Mouse (Mus musculus) CH12.LX (cell line): Measurements from ENCODE around the gene Atp5b. TPM values are rescaled to one million over a fixed set of nuclear protein-coding genes. Genes with fewer than 3 reads are reported as not detected.
A peak's percentile ranks its signal among the peaks of the same experiment; 100 is the strongest.

Experiments used
- DNase-seq: peaks from one replicate; pipeline ENCODE4 v3.0.0-alpha.2; 2013; ENCODE audit errors: extremely low read depth
- H3K27ac ChIP-seq: 2 replicates; pipeline ENCODE4 v1.5.1; 2012; ENCODE audit warnings: low read depth, mild to moderate bottlenecking, control low read depth, moderate library complexity; ENCODE audit not compliant: insufficient read depth
- H3K27me3 ChIP-seq: replicated peaks from 2 replicates; pipeline ENCODE3; 2012; ENCODE audit warnings: inconsistent platforms
- H3K36me3 ChIP-seq, 2 experiments: replicated peaks in 1 of 2; 2 replicates each; pipeline versions ENCODE3 to v1.6.1; 2012; ENCODE audit warnings: inconsistent platforms in 1 of 2, low read length in 1 of 2, mild to moderate bottlenecking in 1 of 2, mixed read lengths in 1 of 2, moderate library complexity in 1 of 2; ENCODE audit not compliant: control insufficient read depth in 1 of 2, insufficient read depth in 1 of 2
- H3K4me1 ChIP-seq, 2 experiments: 2 replicates each; pipeline ENCODE4 v1.6.1; 2012; ENCODE audit warnings: inconsistent platforms in 1 of 2, moderate library complexity in 1 of 2; ENCODE audit not compliant: insufficient read depth in 2 of 2, control insufficient read depth in 1 of 2
- H3K4me2 ChIP-seq: 2 replicates; pipeline ENCODE4 v1.6.1; 2012; ENCODE audit warnings: low read depth, mild to moderate bottlenecking, control low read depth; ENCODE audit not compliant: poor library complexity, insufficient read depth, severe bottlenecking
- H3K4me3 ChIP-seq, 3 experiments: fragments of 150-350 bp in 1 of 3; sonication (generic) in 1 of 3; replicated peaks in 1 of 3; 2 replicates each; pipeline versions ENCODE3 to v1.5.1; 2011 to 2012; ENCODE audit warnings: low read depth in 2 of 3, low read length in 2 of 3, mild to moderate bottlenecking in 2 of 3, moderate library complexity in 2 of 3, control low read depth in 1 of 3, improper control_type of control experiment in 1 of 3, inconsistent platforms in 1 of 3, mixed read lengths in 1 of 3; ENCODE audit not compliant: poor library complexity in 1 of 3
- H3K79me2 ChIP-seq: replicated peaks from 2 replicates; pipeline ENCODE4 v1.6.1; 2012; ENCODE audit warnings: mild to moderate bottlenecking, moderate library complexity; ENCODE audit not compliant: control insufficient read depth, poor library complexity, insufficient read depth, severe bottlenecking; ENCODE audit errors: extremely low read depth
- H3K9ac ChIP-seq: 2 replicates; pipeline ENCODE4 v1.6.1; 2012; ENCODE audit warnings: low read depth, mild to moderate bottlenecking, control low read depth, moderate library complexity; ENCODE audit not compliant: insufficient read depth
- H3K9me3 ChIP-seq: replicated peaks from 2 replicates; pipeline ENCODE3; 2012; ENCODE audit warnings: low read length, inconsistent platforms, mixed read lengths
- BHLHE40 ChIP-seq: IDR thresholded peaks from 2 replicates; pipeline ENCODE4 v1.6.1; 2011; ENCODE audit warnings: mild to moderate bottlenecking, low read depth, low read length, improper control_type of control experiment
- CHD1 ChIP-seq: IDR thresholded peaks from 2 replicates; pipeline ENCODE4 v1.6.1; 2012; ENCODE audit warnings: low read depth, low read length, improper control_type of control experiment, inconsistent platforms
- CHD2 ChIP-seq: IDR thresholded peaks from 2 replicates; pipeline ENCODE4 v1.6.1; 2011; ENCODE audit warnings: low read length, improper control_type of control experiment
- CTCF ChIP-seq, 2 experiments: IDR thresholded peaks in 1 of 2; conservative IDR thresholded peaks in 1 of 2; 2 replicates each; pipeline ENCODE4 v1.5.1; 2011 to 2012; ENCODE audit warnings: low read depth in 2 of 2, low read length in 2 of 2, improper control_type of control experiment in 1 of 2, inconsistent platforms in 1 of 2, mild to moderate bottlenecking in 1 of 2, moderate library complexity in 1 of 2
- E2F4 ChIP-seq: IDR thresholded peaks from 2 replicates; pipeline ENCODE4 v1.6.1; 2011; ENCODE audit warnings: low read depth, low read length, improper control_type of control experiment; ENCODE audit not compliant: insufficient replicate concordance
- ELF1 ChIP-seq: IDR thresholded peaks from 2 replicates; pipeline ENCODE4 v1.6.1; 2014; ENCODE audit warnings: low read depth, mild to moderate bottlenecking, inconsistent platforms, low read length, improper control_type of control experiment
- EP300 ChIP-seq: IDR thresholded peaks from 2 replicates; pipeline ENCODE4 v1.6.1; 2011; ENCODE audit warnings: low read length, improper control_type of control experiment
- ETS1 ChIP-seq: conservative IDR thresholded peaks from 2 replicates; pipeline ENCODE4 v1.6.1; 2012; ENCODE audit warnings: low read depth, mild to moderate bottlenecking, inconsistent platforms, low read length, improper control_type of control experiment, moderate library complexity
- GABPA ChIP-seq: IDR thresholded peaks from 2 replicates; pipeline ENCODE4 v1.6.1; 2012; ENCODE audit warnings: low read depth, low read length, improper control_type of control experiment, inconsistent platforms; ENCODE audit not compliant: insufficient replicate concordance
- HCFC1 ChIP-seq: IDR thresholded peaks from 2 replicates; pipeline ENCODE4 v1.6.1; 2012; ENCODE audit warnings: low read depth, mild to moderate bottlenecking, inconsistent platforms, low read length, improper control_type of control experiment
- IRF4 ChIP-seq: IDR thresholded peaks from 2 replicates; pipeline ENCODE4 v1.6.1; 2014; ENCODE audit warnings: low read depth, mild to moderate bottlenecking, inconsistent platforms, low read length, improper control_type of control experiment
- JUN ChIP-seq: IDR thresholded peaks from 2 replicates; pipeline ENCODE4 v1.6.1; 2011; ENCODE audit warnings: low read depth, mild to moderate bottlenecking, low read length, improper control_type of control experiment, moderate library complexity; ENCODE audit not compliant: insufficient read depth
- JUND ChIP-seq: conservative IDR thresholded peaks from 2 replicates; pipeline ENCODE4 v1.6.1; 2011; ENCODE audit warnings: low read depth, low read length, improper control_type of control experiment
- KAT2A ChIP-seq: IDR thresholded peaks from 2 replicates; pipeline ENCODE4 v1.6.1; 2012; ENCODE audit warnings: low read length, improper control_type of control experiment, inconsistent platforms; ENCODE audit not compliant: insufficient replicate concordance
- MAFK ChIP-seq: IDR thresholded peaks from 2 replicates; pipeline ENCODE4 v1.6.1; 2011; ENCODE audit warnings: low read length, improper control_type of control experiment; ENCODE audit not compliant: insufficient replicate concordance
- MAX ChIP-seq: IDR thresholded peaks from 2 replicates; pipeline ENCODE4 v1.6.1; 2011; ENCODE audit warnings: low read length, improper control_type of control experiment
- MAZ ChIP-seq: IDR thresholded peaks from 2 replicates; pipeline ENCODE4 v1.6.1; 2012; ENCODE audit warnings: low read depth, mild to moderate bottlenecking, inconsistent platforms, low read length, improper control_type of control experiment, moderate library complexity
- MEF2A ChIP-seq: IDR thresholded peaks from 2 replicates; pipeline ENCODE4 v1.6.1; 2014; ENCODE audit warnings: low read depth, mild to moderate bottlenecking, inconsistent platforms, low read length, improper control_type of control experiment, borderline replicate concordance
- MXI1 ChIP-seq: IDR thresholded peaks from 2 replicates; pipeline ENCODE4 v1.6.1; 2011; ENCODE audit warnings: mild to moderate bottlenecking, low read depth, low read length, improper control_type of control experiment
- MYC ChIP-seq: IDR thresholded peaks from 2 replicates; pipeline ENCODE4 v1.6.1; 2011; ENCODE audit warnings: low read depth, mild to moderate bottlenecking, improper control_type of control experiment, low read length
- NELFE ChIP-seq: IDR thresholded peaks from 2 replicates; pipeline ENCODE4 v1.6.1; 2011; ENCODE audit warnings: low read depth, low read length, improper control_type of control experiment
- NRF1 ChIP-seq: IDR thresholded peaks from 2 replicates; pipeline ENCODE4 v1.6.1; 2014; ENCODE audit warnings: low read depth, mild to moderate bottlenecking, inconsistent platforms, low read length, improper control_type of control experiment, moderate library complexity
- PAX5 ChIP-seq: IDR thresholded peaks from 2 replicates; pipeline ENCODE4 v1.6.1; 2012; ENCODE audit warnings: low read length, inconsistent platforms, mixed read lengths
- POLR2A ChIP-seq: IDR thresholded peaks from 2 replicates; pipeline ENCODE4 v1.6.1; 2011; ENCODE audit warnings: low read depth, mild to moderate bottlenecking, improper control_type of control experiment, low read length
- POLR2AphosphoS2 ChIP-seq: IDR thresholded peaks from 2 replicates; pipeline ENCODE4 v1.6.1; 2011; ENCODE audit warnings: low read depth, low read length, improper control_type of control experiment
- RAD21 ChIP-seq: IDR thresholded peaks from 2 replicates; pipeline ENCODE4 v1.6.1; 2011; ENCODE audit warnings: low read depth, mild to moderate bottlenecking, low read length, improper control_type of control experiment, moderate library complexity
- RCOR1 ChIP-seq: conservative IDR thresholded peaks from 2 replicates; pipeline ENCODE4 v1.6.1; 2012; ENCODE audit warnings: low read depth, mild to moderate bottlenecking, inconsistent platforms, low read length, improper control_type of control experiment
- SIN3A ChIP-seq: IDR thresholded peaks from 2 replicates; pipeline ENCODE4 v1.6.1; 2012; ENCODE audit warnings: low read length, improper control_type of control experiment, inconsistent platforms
- SMC3 ChIP-seq: IDR thresholded peaks from 2 replicates; pipeline ENCODE4 v1.6.1; 2011; ENCODE audit warnings: low read depth, low read length, improper control_type of control experiment
- TBP ChIP-seq: conservative IDR thresholded peaks from 2 replicates; pipeline ENCODE4 v1.6.1; 2011; ENCODE audit warnings: low read depth, low read length, improper control_type of control experiment
- TCF12 ChIP-seq: IDR thresholded peaks from 2 replicates; pipeline ENCODE4 v1.6.1; 2014; ENCODE audit warnings: low read depth, mild to moderate bottlenecking, inconsistent platforms, low read length, improper control_type of control experiment
- UBTF ChIP-seq: IDR thresholded peaks from 2 replicates; pipeline ENCODE4 v1.6.1; 2012; ENCODE audit warnings: low read depth, mild to moderate bottlenecking, inconsistent platforms, low read length, improper control_type of control experiment, moderate library complexity
- USF1 ChIP-seq: IDR thresholded peaks from 2 replicates; pipeline ENCODE4 v1.6.1; 2014; ENCODE audit warnings: low read depth, mild to moderate bottlenecking, inconsistent platforms, low read length, improper control_type of control experiment
- USF2 ChIP-seq: conservative IDR thresholded peaks from 2 replicates; pipeline ENCODE4 v1.6.1; 2011; ENCODE audit warnings: low read depth, low read length, improper control_type of control experiment
- ZC3H11A ChIP-seq: IDR thresholded peaks from 2 replicates; pipeline ENCODE4 v1.6.1; 2012; ENCODE audit warnings: low read depth, mild to moderate bottlenecking, inconsistent platforms, low read length, improper control_type of control experiment
- ZKSCAN1 ChIP-seq: IDR thresholded peaks from 2 replicates; pipeline ENCODE4 v1.6.1; 2012; ENCODE audit warnings: low read depth, inconsistent platforms, low read length, improper control_type of control experiment, borderline replicate concordance
- ZMIZ1 ChIP-seq: IDR thresholded peaks from 2 replicates; pipeline ENCODE4 v1.6.1; 2012; ENCODE audit warnings: low read depth, mild to moderate bottlenecking, inconsistent platforms, low read length, improper control_type of control experiment
- ZNF384 ChIP-seq: IDR thresholded peaks from 2 replicates; pipeline ENCODE4 v1.6.1; 2012; ENCODE audit warnings: low read depth, low read length, improper control_type of control experiment, inconsistent platforms
- dilution Hi-C: fragments of 300-500 bp; cut with MboI; formaldehyde crosslinking; loops from 2 replicates; pipeline ENCODE4 v1.14.3; 2020; ENCODE audit warnings: low sequenced_read_pairs; ENCODE audit not compliant: extremely low pct_unique_long_range_greater_than_20kb, extremely low pct_ligation_motif_present
- in situ Hi-C: fragments of 300-500 bp; cut with MboI; formaldehyde crosslinking; loops from 3 replicates; pipeline ENCODE4 v1.14.3; 2019; ENCODE audit warnings: low sequenced_read_pairs, low pct_ligation_motif_present, low pct_unique_long_range_greater_than_20kb, mixed read lengths
- polyA plus RNA-seq: library from polyadenylated mRNA; unstranded; fragments of >175 nt; gene quantifications from 2 replicates; pipeline ENCODE4 v1.2.1, GENCODE M21; 2012; ENCODE audit warnings: low read depth; ENCODE audit not compliant: insufficient read length
- total RNA-seq, 2 experiments: library from RNA; depleted of rRNA; stranded (reverse); fragments of 300-350 nt in 1 of 2; fragments of >200 nt in 1 of 2; gene quantifications; 2 replicates each; pipeline ENCODE4 v1.2.3; 2012 to 2014

The Atp5b gene
- total and polyA plus RNA-seq, 3 experiments, result 1,607 to 1,775 (median 1,695) TPM

DNA sequence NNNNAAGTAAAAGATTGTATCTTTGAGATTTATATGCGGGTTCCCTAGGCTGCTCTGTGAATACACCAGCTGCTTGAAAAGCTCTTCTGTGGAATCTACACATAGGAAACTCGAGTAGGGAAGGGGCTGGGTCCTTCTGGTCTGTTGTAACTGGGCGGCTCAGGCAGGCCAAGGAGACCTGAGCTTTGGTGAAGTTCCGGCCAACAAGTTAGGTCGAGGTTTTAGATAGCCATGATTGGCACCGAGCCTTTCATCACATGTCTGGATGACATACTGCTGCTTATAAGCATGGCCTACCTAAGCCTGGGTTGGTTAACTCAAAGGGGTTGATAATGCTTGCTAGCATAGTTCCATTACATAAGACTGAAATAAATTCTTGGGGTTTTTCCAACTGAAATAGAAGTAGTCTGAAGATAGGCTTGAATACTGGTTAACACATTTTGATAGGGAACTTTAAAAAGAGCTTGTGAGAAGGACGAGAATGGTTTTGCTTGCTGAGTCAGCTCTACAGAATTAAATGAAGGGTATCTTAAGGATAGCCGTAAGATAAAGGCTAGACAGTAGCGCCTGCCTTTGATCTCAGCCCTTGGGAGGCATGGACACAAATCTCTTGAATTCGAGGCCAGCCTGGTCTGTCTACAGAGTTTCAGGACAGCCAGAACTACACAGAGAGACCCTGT, 46.2 kb upstream of the Atp5b start:
- Histone ChIP-seq H3K4me1 (peaks cover 13 to 45% of the 10 kb centered on the region in 2 experiments), H3K9ac (peak overlapping the region; percentile 99), H3K27me3 (no peaks in the 10 kb centered on the region), H3K4me3 (peak overlapping the region; percentile 86 to 99 (median 89)), H3K36me3 (peaks cover 30 to 49% of the 10 kb centered on the region in 2 experiments), H3K27ac (no peak overlapping the region), H3K4me2 (peak overlapping the region; percentile 99), H3K9me3 (no peaks in the 10 kb centered on the region), H3K79me2 (peaks cover 63% of the 10 kb centered on the region)
- in situ Hi-C loops, result no loop called here
- dilution Hi-C loops, result no loop called here
- TF ChIP-seq ZNF384 (no peak), ZMIZ1 (peak; percentile 42; the same call in 1 of the 2 replicates), ETS1 (no peak), MXI1 (peak; percentile 90), RCOR1 (no peak), JUND (no peak), UBTF (no peak), TBP (no peak), MAFK (peak; percentile 90), MEF2A (peak; percentile 26; the same call in 1 of the 2 replicates), USF1 (no peak), NRF1 (no peak), E2F4 (no peak), HCFC1 (peak; percentile 27; the same call in 1 of the 2 replicates), EP300 (no peak), TCF12 (no peak; the same call in 1 of the 2 replicates), PAX5 (no peak), BHLHE40 (no peak), IRF4 (no peak), USF2 (no peak), JUN (no peak), ELF1 (no peak), ZKSCAN1 (no peak), NELFE (0 out of 2 replicates have a peak, but pooled peaks have one; percentile 37), CHD2 (no peak), ZC3H11A (no peak), SMC3 (no peak), RAD21 (no peak), MAZ (no peak), POLR2A (no peak), CHD1 (no peak), GABPA (no peak), SIN3A (peak; percentile 86), MAX (peak; percentile 62), MYC (0 out of 2 replicates have a peak, but pooled peaks have one; percentile 58), POLR2AphosphoS2 (0 out of 2 replicates have a peak, but pooled peaks have one; percentile 47), KAT2A (0 out of 2 replicates have a peak, but pooled peaks have one; percentile 24), CTCF (conservative IDR thresholded peaks at IDR 0.05 in 1 of 2, IDR thresholded peaks at IDR 0.05 in 1 of 2; ENCODE audit: low read depth in 2 of 2, low read length in 2 of 2) (no peak)
- peak; percentile 65 for DNase-seq
